In genomic region chr9:31315983-31316382, GRCm38 (mm10) we compare ENCODE assay signal across 9 mouse cellular contexts. TPM values are rescaled to one million over a fixed set of nuclear protein-coding genes. Genes with fewer than 3 reads are reported as not detected.
DNase-seq lines count a peak whose midpoint lies in the region; ATAC-seq and TF ChIP-seq lines count a peak whose summit lies in the region.
"Had no signal": no experiment of that assay in that cellular context is flagged by ENCODE, and none has a peak within 500 bp of the region (broad histone marks: within the 10 kb centered on the region; RNA-seq: fewer than 3 reads in every experiment).

No protein-coding gene starts in this region.

- H3K4me2 ChIP-seq in embryonic facial prominence, embryonic 14.5 days (ENCODE audit: low read depth, low read length) = no peak overlapping the region
- H3K4me2 ChIP-seq in liver, postnatal 0 days (ENCODE audit: low read depth, low read length) = no peak overlapping the region
- no peak overlapping the region for H3K4me2 ChIP-seq in liver, embryonic 11.5 days
- no peak overlapping the region for H3K4me2 ChIP-seq in hindbrain, embryonic 14.5 days (replicated peaks)

- no peak for TF ChIP-seq EP300 in liver, postnatal 0 days (IDR thresholded peaks at IDR 0.05; ENCODE audit: low read depth)

- H3K27ac ChIP-seq in embryonic facial prominence, embryonic 14.5 days (replicated peaks; ENCODE audit: low read depth, low read length) = no peak overlapping the region
- H3K27ac ChIP-seq in embryonic facial prominence, embryonic 10.5 days (replicated peaks) = no peak overlapping the region
- no peak overlapping the region for H3K27ac ChIP-seq in liver, postnatal 0 days (ENCODE audit: low read depth)
- no peak overlapping the region for H3K27ac ChIP-seq in liver, embryonic 11.5 days (ENCODE audit: low read depth, low read length)
- H3K27ac ChIP-seq in hindbrain, embryonic 14.5 days = peak overlapping the region; percentile 70
- 0 out of 2 replicates have a peak overlapping the region, but pooled peaks have one; percentile 56 for H3K27ac ChIP-seq in olfactory bulb, adult 2 months (ENCODE audit: insufficient read depth, low read depth, low read length)
- H3K27ac ChIP-seq: liver, embryonic 14.5 days had no signal

- no peaks in the 10 kb centered on the region for H3K27me3 ChIP-seq in embryonic facial prominence, embryonic 14.5 days (replicated peaks; ENCODE audit: control insufficient read depth, insufficient read depth, low read length)
- no peaks in the 10 kb centered on the region for H3K27me3 ChIP-seq in embryonic facial prominence, embryonic 10.5 days (replicated peaks; ENCODE audit: low read depth, poor library complexity, severe bottlenecking)
- no peaks in the 10 kb centered on the region for H3K27me3 ChIP-seq in liver, postnatal 0 days (ENCODE audit: insufficient read depth, low read length)
- no peaks in the 10 kb centered on the region for H3K27me3 ChIP-seq in liver, embryonic 11.5 days (replicated peaks; ENCODE audit: control insufficient read depth, insufficient read depth, low read length)
- H3K27me3 ChIP-seq in hindbrain, embryonic 14.5 days (ENCODE audit: control insufficient read depth, insufficient read depth, low read length) = no peaks in the 10 kb centered on the region

- TF ChIP-seq CTCF in liver, postnatal 0 days (IDR thresholded peaks at IDR 0.05; ENCODE audit: low read depth) = 0 out of 2 replicates have a peak, but pooled peaks have one; percentile 6
- no peak for TF ChIP-seq CTCF in olfactory bulb, adult 2 months (IDR thresholded peaks at IDR 0.05; ENCODE audit: insufficient read depth, low read depth, low read length)
- no peak for TF ChIP-seq CTCF in lung, adult 2 months (IDR thresholded peaks at IDR 0.05; ENCODE audit: insufficient read depth, low read length)

- no peaks in the 10 kb centered on the region for H3K36me3 ChIP-seq in embryonic facial prominence, embryonic 14.5 days (ENCODE audit: control insufficient read depth, insufficient read depth, low read length)
- H3K36me3 ChIP-seq in embryonic facial prominence, embryonic 10.5 days (replicated peaks) = peaks cover 14% of the 10 kb centered on the region
- no peaks in the 10 kb centered on the region for H3K36me3 ChIP-seq in liver, postnatal 0 days (replicated peaks; ENCODE audit: insufficient read depth, low read length)
- peaks cover 3% of the 10 kb centered on the region; the same call in 1 of the 2 replicates for H3K36me3 ChIP-seq in liver, embryonic 11.5 days (ENCODE audit: control insufficient read depth, insufficient read depth, low read length)
- H3K36me3 ChIP-seq in hindbrain, embryonic 14.5 days (replicated peaks; ENCODE audit: control insufficient read depth, insufficient read depth) = 0 out of 2 replicates have a peak, but pooled peaks cover 5% of the 10 kb centered on the region

- no peak overlapping the region for H3K9ac ChIP-seq in embryonic facial prominence, embryonic 14.5 days (ENCODE audit: low read depth, low read length)
- H3K9ac ChIP-seq in liver, postnatal 0 days (replicated peaks) = no peak overlapping the region
- H3K9ac ChIP-seq in liver, embryonic 11.5 days (ENCODE audit: low read depth, low read length) = no peak overlapping the region
- H3K9ac ChIP-seq in hindbrain, embryonic 14.5 days = no peak overlapping the region
- H3K9ac ChIP-seq: liver, embryonic 14.5 days had no signal

- no peak overlapping the region for H3K4me3 ChIP-seq in embryonic facial prominence, embryonic 14.5 days (ENCODE audit: low read depth, low read length)
- H3K4me3 ChIP-seq in embryonic facial prominence, embryonic 10.5 days = no peak overlapping the region
- H3K4me3 ChIP-seq in liver, postnatal 0 days (ENCODE audit: low read depth, low read length) = no peak overlapping the region
- H3K4me3 ChIP-seq in liver, embryonic 11.5 days (ENCODE audit: low read depth, low read length) = no peak overlapping the region
- no peak overlapping the region for H3K4me3 ChIP-seq in hindbrain, embryonic 14.5 days (replicated peaks; ENCODE audit: low read length)
- no peak overlapping the region for H3K4me3 ChIP-seq in olfactory bulb, adult 2 months (ENCODE audit: insufficient read depth, low read depth, low read length)
- no peak overlapping the region for H3K4me3 ChIP-seq in lung, adult 2 months (replicated peaks; ENCODE audit: extremely low read depth, low read depth, low read length)

- ATAC-seq in embryonic facial prominence, embryonic 14.5 days (ENCODE audit: low read depth) = no peak
- peak; percentile 71 for ATAC-seq in liver, postnatal 0 days
- ATAC-seq in liver, embryonic 11.5 days (replicated peaks; ENCODE audit: low FRiP score) = no peak
- ATAC-seq in hindbrain, embryonic 14.5 days (ENCODE audit: low FRiP score) = peak; percentile 76

- WGBS in embryonic facial prominence, embryonic 14.5 days = 75% methylated on average over 8 of the region's 8 CpGs
- 81% methylated on average over 8 of the region's 8 CpGs for WGBS in embryonic facial prominence, embryonic 10.5 days
- 65% methylated on average over 8 of the region's 8 CpGs for WGBS in liver, postnatal 0 days (ENCODE audit: insufficient replicate concordance)
- WGBS in liver, embryonic 11.5 days = 84% methylated on average over 8 of the region's 8 CpGs
- WGBS in hindbrain, embryonic 14.5 days = 31% methylated on average over 8 of the region's 8 CpGs
- 26% methylated on average over 8 of the region's 8 CpGs for WGBS in olfactory bulb, adult 2 months
- 82% methylated on average over 8 of the region's 8 CpGs for WGBS in lung, adult 2 months

- no peaks in the 10 kb centered on the region for H3K9me3 ChIP-seq in embryonic facial prominence, embryonic 14.5 days (ENCODE audit: control insufficient read depth, low read length)
- no peaks in the 10 kb centered on the region for H3K9me3 ChIP-seq in embryonic facial prominence, embryonic 10.5 days
- H3K9me3 ChIP-seq in liver, postnatal 0 days (ENCODE audit: low read length) = no peaks in the 10 kb centered on the region
- H3K9me3 ChIP-seq in liver, embryonic 11.5 days (ENCODE audit: control insufficient read depth, low read length) = peaks cover 4% of the 10 kb centered on the region; the same call in 1 of the 2 replicates
- H3K9me3 ChIP-seq in hindbrain, embryonic 14.5 days (ENCODE audit: control insufficient read depth, low read length) = no peaks in the 10 kb centered on the region

- H3K4me1 ChIP-seq in embryonic facial prominence, embryonic 14.5 days (ENCODE audit: control insufficient read depth, insufficient read depth, low read length) = peaks cover 3% of the 10 kb centered on the region; the same call in 1 of the 2 replicates
- peaks cover 9% of the 10 kb centered on the region for H3K4me1 ChIP-seq in embryonic facial prominence, embryonic 10.5 days
- H3K4me1 ChIP-seq in liver, postnatal 0 days (ENCODE audit: insufficient read depth) = peaks cover 3% of the 10 kb centered on the region; the same call in 1 of the 2 replicates
- peaks cover 4% of the 10 kb centered on the region for H3K4me1 ChIP-seq in liver, embryonic 11.5 days (replicated peaks; ENCODE audit: control insufficient read depth, insufficient read depth, low read length)
- H3K4me1 ChIP-seq in hindbrain, embryonic 14.5 days (replicated peaks; ENCODE audit: control insufficient read depth, insufficient read depth, low read length) = peaks cover 12% of the 10 kb centered on the region
- peaks cover 4% of the 10 kb centered on the region for H3K4me1 ChIP-seq in olfactory bulb, adult 2 months (ENCODE audit: control insufficient read depth, insufficient read depth, low read length)
- H3K4me1 ChIP-seq in lung, adult 2 months (ENCODE audit: control insufficient read depth, insufficient read depth, low read length) = no peaks in the 10 kb centered on the region

- DNase-seq in embryonic facial prominence, embryonic 14.5 days (ENCODE audit: low spot score) = peak; percentile 22
- no peak for DNase-seq in embryonic facial prominence, embryonic 10.5 days (ENCODE audit: low spot score)
- peak; percentile 28 for DNase-seq in liver, postnatal 0 days
- DNase-seq in liver, embryonic 11.5 days (ENCODE audit: low spot score) = no peak
- peak; percentile 60 for DNase-seq in hindbrain, embryonic 14.5 days (ENCODE audit: low spot score)
- no peak for DNase-seq in lung, adult 2 months
- no peak for DNase-seq in spleen, postnatal 10 days (ENCODE audit: low spot score in 2 of 2)

- no peak for TF ChIP-seq POLR2A in olfactory bulb, adult 2 months (IDR thresholded peaks at IDR 0.05; ENCODE audit: insufficient read depth, low read depth, low read length)
- TF ChIP-seq POLR2A in lung, adult 2 months (IDR thresholded peaks at IDR 0.05; ENCODE audit: borderline replicate concordance, extremely low read depth, low read depth, low read length) = no peak

RNA-seq across cellular contexts. Expression of gene Prdm10, which starts 35.6 kb away (rescaled TPM):
- 4.8 and 5.4 TPM in 2 replicates for polyA plus RNA-seq in embryonic facial prominence, embryonic 14.5 days (2014; fragmentation: Nextera tagmentation; extraction: Ambion mirVana)
- 8.1 and 8.3 TPM in 2 replicates for polyA plus RNA-seq in embryonic facial prominence, embryonic 10.5 days (2016; fragmentation: Nextera tagmentation; extraction: Ambion mirVana)
- 1.3 and 1.5 TPM in 2 replicates for polyA plus RNA-seq in liver, postnatal 0 days (2015; fragmentation: Nextera tagmentation; extraction: Ambion mirVana)
- polyA plus RNA-seq in liver, embryonic 11.5 days (2014; fragmentation: Nextera tagmentation; extraction: Ambion mirVana) = 5.7 and 6.5 TPM in 2 replicates
- polyA plus RNA-seq in hindbrain, embryonic 14.5 days (2014; fragmentation: Nextera tagmentation; extraction: Ambion mirVana) = 7.9 and 9.7 TPM in 2 replicates
- not detected in 2 replicates for polyA plus RNA-seq in olfactory bulb, adult 2 months (2012; ENCODE audit: insufficient read depth, insufficient read length, low replicate concordance, missing spikeins)
- 6.3 and 7.3 TPM in 2 replicates for polyA plus RNA-seq in lung, adult 2 months (2012; rRNA removed)

Comparison
In these comparisons a context has a peak if more than half of its experiments do, and no peak if none do; other contexts are left out.
1. ATAC-seq: peak in liver, postnatal 0 days (single experiment) and hindbrain, embryonic 14.5 days (single experiment); none in embryonic facial prominence, embryonic 14.5 days (single experiment) and liver, embryonic 11.5 days (single experiment).
2. DNase-seq: peak in embryonic facial prominence, embryonic 14.5 days (single experiment), liver, postnatal 0 days (single experiment) and hindbrain, embryonic 14.5 days (single experiment); none in embryonic facial prominence, embryonic 10.5 days (single experiment), liver, embryonic 11.5 days (single experiment), lung, adult 2 months (single experiment) and spleen, postnatal 10 days (0 of 2).
3. H3K27ac ChIP-seq: peak in hindbrain, embryonic 14.5 days (single experiment) and olfactory bulb, adult 2 months (single experiment); none in embryonic facial prominence, embryonic 14.5 days (single experiment), embryonic facial prominence, embryonic 10.5 days (single experiment), liver, postnatal 0 days (single experiment) and liver, embryonic 11.5 days (single experiment).